Mouse (Mus musculus) G1E (cell line): ENCODE results near the gene Tenm2. TPM values are rescaled to one million over a fixed set of nuclear protein-coding genes. Genes with fewer than 3 reads are reported as not detected.

Experiments
- ATAC-seq: 2 replicates; pipeline ENCODE4 v1.8.0; 2016; ENCODE audit warnings: mild to moderate bottlenecking; ENCODE audit not compliant: insufficient number of reproducible peaks, poor library complexity, low FRiP score, severe bottlenecking; ENCODE audit errors: extremely low read depth
- DNase-seq: peaks from one replicate; pipeline ENCODE4 v3.0.0; 2012; ENCODE audit warnings: low spot score
- H3K27me3 ChIP-seq: 2 replicates; pipeline ENCODE4 v1.6.1; 2012; ENCODE audit warnings: mild to moderate bottlenecking, low read length, inconsistent platforms; ENCODE audit not compliant: insufficient read depth
- H3K36me3 ChIP-seq: replicated peaks from 2 replicates; pipeline ENCODE3; 2012; ENCODE audit warnings: mild to moderate bottlenecking, inconsistent platforms
- H3K4me1 ChIP-seq: 2 replicates; pipeline ENCODE4 v1.6.1; 2012; ENCODE audit warnings: low read depth, low read length, inconsistent platforms, mixed read lengths; ENCODE audit not compliant: insufficient read depth
- H3K4me3 ChIP-seq: 2 replicates; pipeline ENCODE4 v1.5.1; 2012; ENCODE audit warnings: low read depth, mild to moderate bottlenecking, inconsistent platforms, low read length, moderate library complexity, mixed read lengths
- H3K9me3 ChIP-seq: replicated peaks from 2 replicates; pipeline ENCODE4 v1.6.1; 2012; ENCODE audit warnings: inconsistent platforms
- CTCF ChIP-seq: IDR thresholded peaks from 2 replicates; pipeline ENCODE4 v1.5.1; 2012; ENCODE audit warnings: low read depth, low read length, inconsistent platforms, mixed read lengths
- GATA1 ChIP-seq: IDR thresholded peaks from 2 replicates; pipeline ENCODE4 v1.6.1; 2012; ENCODE audit warnings: borderline replicate concordance, low read length, inconsistent platforms, mixed read lengths
- GATA2 ChIP-seq: IDR thresholded peaks from 2 replicates; pipeline ENCODE4 v1.6.1; 2012; ENCODE audit warnings: low read depth, low read length, inconsistent platforms, borderline replicate concordance
- POLR2AphosphoS5 ChIP-seq: IDR thresholded peaks from 2 replicates; pipeline ENCODE4 v1.6.1; 2012; ENCODE audit warnings: low read depth, low read length, inconsistent platforms; ENCODE audit not compliant: insufficient replicate concordance
- TAL1 ChIP-seq: conservative IDR thresholded peaks from 2 replicates; pipeline ENCODE4 v1.6.1; 2012; ENCODE audit warnings: low read depth, low read length, inconsistent platforms, mixed read lengths
- polyA plus RNA-seq: library from polyadenylated mRNA; stranded (reverse); fragments of >175 nt; gene quantifications from 2 replicates; pipeline ENCODE4 v1.2.3, GENCODE M21; 2012
- total RNA-seq, 2 experiments: library from RNA; stranded (forward) in 1 of 2; stranded (reverse) in 1 of 2; fragments of 200-1000 nt in 1 of 2; fragments of >200 nt in 1 of 2; fragmentation: Nextera tagmentation in 1 of 2; gene quantifications; 2 replicates each; pipeline ENCODE4 v1.2.3; 2014 to 2017

Tenm2 gene
- total and polyA plus RNA-seq, 3 experiments: 0.44 TPM; not detected in 2

GRCm38 (mm10) chr11:36538144-36538543 lies 697.6 kb downstream of the Tenm2 start:
- DNase-seq (no peak), ATAC-seq (no peak)
- no peaks in the 10 kb centered on the region for H3K36me3 ChIP-seq
- no peak for TF ChIP-seq POLR2AphosphoS5
- no peak for TF ChIP-seq GATA2
- TF ChIP-seq TAL1: no peak
- TF ChIP-seq GATA1: no peak
- no peak for TF ChIP-seq CTCF
- no peaks in the 10 kb centered on the region for H3K4me1 ChIP-seq
- no peak overlapping the region for H3K4me3 ChIP-seq
- no peaks in the 10 kb centered on the region for H3K27me3 ChIP-seq
- H3K9me3 ChIP-seq: peaks cover 37% of the 10 kb centered on the region

- no peaks in the 10 kb centered on the region for H3K27me3 ChIP-seq
- H3K9me3 ChIP-seq: peaks cover 40% of the 10 kb centered on the region
- DNase-seq (no peak), ATAC-seq (no peak)
- no peaks in the 10 kb centered on the region for H3K4me1 ChIP-seq
- H3K4me3 ChIP-seq: no peak overlapping the region
- H3K36me3 ChIP-seq: no peaks in the 10 kb centered on the region
- TF ChIP-seq TAL1 (no peak), GATA1 (no peak), GATA2 (no peak), CTCF (no peak), POLR2AphosphoS5 (no peak)
These were observed 698.1 kb downstream of the Tenm2 start for GRCm38 (mm10) chr11:36537573-36538133.

DNA sequence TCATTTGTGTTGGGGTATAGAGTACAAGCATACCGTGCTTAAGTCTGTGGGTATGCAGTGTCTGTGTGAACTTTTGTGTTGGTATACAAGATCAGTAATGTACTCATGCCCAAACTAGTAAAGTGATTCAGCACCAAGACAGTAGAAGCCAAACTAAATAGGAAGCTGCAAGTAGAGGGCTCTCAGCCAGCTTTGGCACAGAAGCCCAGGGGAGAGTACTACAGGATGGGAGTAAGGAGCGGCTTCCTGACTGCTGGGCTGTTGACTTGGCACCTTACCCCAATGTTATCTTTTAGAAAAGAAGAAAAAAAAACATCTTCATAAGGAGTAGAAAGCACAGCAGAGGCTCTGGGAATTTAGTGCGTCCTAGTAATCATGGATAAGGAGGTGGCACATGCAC lies 700.2 kb downstream of the Tenm2 start:
- Histone ChIP-seq H3K36me3 (no peaks in the 10 kb centered on the region), H3K27me3 (no peaks in the 10 kb centered on the region), H3K9me3 (peaks cover 36% of the 10 kb centered on the region), H3K4me3 (no peak overlapping the region), H3K4me1 (no peaks in the 10 kb centered on the region)
- DNase-seq: no peak
- TF ChIP-seq GATA2 (no peak), CTCF (no peak), GATA1 (no peak), POLR2AphosphoS5 (no peak), TAL1 (no peak)
- ATAC-seq: no peak

- Histone ChIP-seq H3K36me3 (no peaks in the 10 kb centered on the region), H3K4me3 (no peak overlapping the region), H3K27me3 (no peaks in the 10 kb centered on the region), H3K4me1 (no peaks in the 10 kb centered on the region), H3K9me3 (peaks cover 27% of the 10 kb centered on the region)
- TF ChIP-seq TAL1: no peak
- TF ChIP-seq CTCF: no peak
- TF ChIP-seq POLR2AphosphoS5: no peak
- no peak for TF ChIP-seq GATA2
- TF ChIP-seq GATA1: no peak
- DNase-seq (no peak), ATAC-seq (no peak)
These were observed 704.1 kb downstream of the Tenm2 start for GRCm38 (mm10) chr11:36531614-36532013.

GRCm38 (mm10) chr11:36527509-36527908 lies 708.3 kb downstream of the Tenm2 start:
- TF ChIP-seq CTCF: no peak
- no peak for TF ChIP-seq GATA2
- Histone ChIP-seq H3K9me3 (peaks cover 37% of the 10 kb centered on the region), H3K36me3 (no peaks in the 10 kb centered on the region), H3K4me1 (no peaks in the 10 kb centered on the region), H3K4me3 (no peak overlapping the region), H3K27me3 (no peaks in the 10 kb centered on the region)
- ATAC-seq (no peak), DNase-seq (no peak)

DNA sequence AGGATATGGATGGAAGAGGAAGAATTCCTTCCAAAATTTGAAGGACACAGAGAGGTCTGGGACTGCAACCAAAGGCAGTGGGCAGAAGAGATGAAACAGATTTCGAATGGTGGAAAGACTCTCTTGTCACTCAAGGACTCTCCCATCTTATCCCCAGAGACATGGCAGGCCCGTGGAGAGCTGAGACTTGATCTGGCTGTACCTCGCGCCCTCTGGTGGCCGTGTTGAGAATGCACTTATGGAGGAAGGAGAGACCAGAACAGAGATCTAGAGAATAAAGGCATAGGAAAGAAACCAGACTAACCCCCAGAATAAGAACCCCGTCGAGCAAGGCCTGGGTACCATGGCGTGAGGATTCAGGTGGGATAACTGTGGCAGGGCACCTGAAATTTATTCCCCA lies 709.4 kb downstream of the Tenm2 start:
- peak; percentile 45; the same call in 1 of the 2 replicates for ATAC-seq
- TF ChIP-seq CTCF (peak; percentile 38; the same call in 1 of the 2 replicates), GATA2 (no peak)
- Histone ChIP-seq H3K4me3 (no peak overlapping the region), H3K4me1 (no peaks in the 10 kb centered on the region), H3K9me3 (peaks cover 35% of the 10 kb centered on the region), H3K27me3 (no peaks in the 10 kb centered on the region), H3K36me3 (no peaks in the 10 kb centered on the region)
- DNase-seq: no peak

GRCm38 (mm10) chr11:36512468-36512867 lies 723.3 kb downstream of the Tenm2 start:
- no peaks in the 10 kb centered on the region for H3K4me1 ChIP-seq
- no peak overlapping the region for H3K4me3 ChIP-seq
- ATAC-seq: no peak
- no peak for TF ChIP-seq POLR2AphosphoS5
- H3K9me3 ChIP-seq: peaks cover 30% of the 10 kb centered on the region
- H3K27me3 ChIP-seq: no peaks in the 10 kb centered on the region
- no peak for DNase-seq
- H3K36me3 ChIP-seq: no peaks in the 10 kb centered on the region
